22 mouse cellular contexts compared by ENCODE assay signal in the genomic region with DNA sequence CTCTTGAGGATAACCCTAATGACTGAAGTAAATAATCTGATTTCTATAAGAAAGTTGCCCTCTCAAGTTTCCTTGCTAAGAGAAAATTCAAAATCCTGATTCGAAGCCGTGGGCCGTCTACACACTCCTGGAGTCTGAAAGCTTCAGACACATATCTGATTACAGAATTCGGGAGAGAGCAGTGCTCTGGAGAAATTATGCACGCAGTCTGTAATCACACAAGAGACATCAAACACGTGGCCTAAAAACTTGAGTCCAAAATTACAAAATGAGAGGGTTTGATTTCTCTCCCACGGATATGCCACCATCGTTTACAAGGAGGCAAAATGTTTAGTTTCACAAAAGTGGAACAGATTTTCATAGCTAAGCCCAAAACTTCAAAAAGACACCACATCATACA. TPM values are rescaled to one million over a fixed set of nuclear protein-coding genes. Genes with fewer than 3 reads are reported as not detected.
A peak's percentile ranks its signal among the peaks of the same experiment; 100 is the strongest.
DNase-seq lines count a peak whose midpoint lies in the region; ATAC-seq lines count a peak whose summit lies in the region.
"Had no signal": no experiment of that assay in that cellular context is flagged by ENCODE, and none has a peak within 500 bp of the region (broad histone marks: within the 10 kb centered on the region; RNA-seq: fewer than 3 reads in every experiment).

No protein-coding gene starts in this region.

- no peak overlapping the region for H3K27ac ChIP-seq in embryonic facial prominence, embryonic 11.5 days (replicated peaks; ENCODE audit: low read depth, low read length)
- no peak overlapping the region; the same call in 1 of the 2 replicates for H3K27ac ChIP-seq in embryonic facial prominence, embryonic 10.5 days (replicated peaks)
- no peak overlapping the region for H3K27ac ChIP-seq in midbrain, embryonic 11.5 days (ENCODE audit: low read depth, low read length)
- H3K27ac ChIP-seq in midbrain, embryonic 15.5 days, result no peak overlapping the region
- 0 out of 2 replicates have a peak overlapping the region, but pooled peaks have one; percentile 12 for H3K27ac ChIP-seq in embryonic facial prominence, embryonic 15.5 days (replicated peaks)
- H3K27ac ChIP-seq: forebrain, embryonic 10.5 days; forebrain, embryonic 13.5 days; gastrocnemius, adult 2 months; hindbrain, embryonic 10.5 days; hindbrain, embryonic 13.5 days; intestine, embryonic 15.5 days had no signal

- WGBS in embryonic facial prominence, embryonic 11.5 days, result 35% methylated on average over 8 of the region's 8 CpGs
- WGBS in embryonic facial prominence, embryonic 10.5 days, result 67% methylated on average over 8 of the region's 8 CpGs
- WGBS in midbrain, embryonic 11.5 days, result 92% methylated on average over 8 of the region's 8 CpGs
- WGBS in midbrain, embryonic 15.5 days, result 83% methylated on average over 8 of the region's 8 CpGs
- 27% methylated on average over 8 of the region's 8 CpGs for WGBS in embryonic facial prominence, embryonic 15.5 days

- no peaks in the 10 kb centered on the region for H3K9me3 ChIP-seq in embryonic facial prominence, embryonic 11.5 days (replicated peaks; ENCODE audit: control insufficient read depth, low read length)
- H3K9me3 ChIP-seq in embryonic facial prominence, embryonic 10.5 days, result no peaks in the 10 kb centered on the region
- no peaks in the 10 kb centered on the region for H3K9me3 ChIP-seq in midbrain, embryonic 11.5 days (ENCODE audit: control insufficient read depth, low read length)
- H3K9me3 ChIP-seq in midbrain, embryonic 15.5 days, result no peaks in the 10 kb centered on the region
- H3K9me3 ChIP-seq in embryonic facial prominence, embryonic 15.5 days (replicated peaks), result no peaks in the 10 kb centered on the region
- H3K9me3 ChIP-seq: forebrain, embryonic 10.5 days; forebrain, embryonic 13.5 days; hindbrain, embryonic 10.5 days; hindbrain, embryonic 13.5 days; intestine, embryonic 15.5 days had no signal

- H3K4me1 ChIP-seq in embryonic facial prominence, embryonic 11.5 days (ENCODE audit: control insufficient read depth, insufficient read depth, low read length), result no peaks in the 10 kb centered on the region
- H3K4me1 ChIP-seq in embryonic facial prominence, embryonic 10.5 days, result peaks cover 21% of the 10 kb centered on the region
- no peaks in the 10 kb centered on the region for H3K4me1 ChIP-seq in midbrain, embryonic 11.5 days (ENCODE audit: control insufficient read depth, insufficient read depth, low read length)
- H3K4me1 ChIP-seq in midbrain, embryonic 15.5 days, result no peaks in the 10 kb centered on the region
- H3K4me1 ChIP-seq in embryonic facial prominence, embryonic 15.5 days, result no peaks in the 10 kb centered on the region
- H3K4me1 ChIP-seq: forebrain, embryonic 13.5 days; hindbrain, embryonic 13.5 days had no signal

- peak; percentile 73; the same call in 1 of the 2 replicates for ATAC-seq in embryonic facial prominence, embryonic 11.5 days (replicated peaks; ENCODE audit: insufficient number of reproducible peaks, low FRiP score, low TSS enrichment, low read depth)
- no peak for ATAC-seq in midbrain, embryonic 11.5 days (ENCODE audit: low FRiP score)
- no peak for ATAC-seq in midbrain, embryonic 15.5 days (replicated peaks)
- peak; percentile 73; the same call in 1 of the 2 replicates for ATAC-seq in embryonic facial prominence, embryonic 15.5 days (ENCODE audit: insufficient number of reproducible peaks, low FRiP score, low TSS enrichment, low read depth)
- ATAC-seq: activated CD4-positive, CD25-positive, alpha-beta regulatory T cell, adult 4 months; forebrain, embryonic 13.5 days; hindbrain, embryonic 16.5 days; intestine, embryonic 15.5 days had no signal

- peak; percentile 53 for DNase-seq in embryonic facial prominence, embryonic 11.5 days (ENCODE audit: low spot score)
- DNase-seq in embryonic facial prominence, embryonic 10.5 days (ENCODE audit: low spot score), result no peak
- DNase-seq in midbrain, embryonic 11.5 days (ENCODE audit: low spot score, missing footprints), result peak; percentile 82
- DNase-seq in layer of hippocampus, adult 11-12 months (ENCODE audit: low spot score), result no peak
- DNase-seq: adrenal gland, adult 8-10 months; adrenal gland, postnatal 25 days; cerebellum, adult 18-20 months; cerebellum, adult 9-10 months; cerebellum, postnatal 14 days; gastrocnemius, adult 2 months; gastrocnemius, postnatal 14 days; kidney, adult 11 months had no signal

- no peak overlapping the region for H3K4me2 ChIP-seq in embryonic facial prominence, embryonic 11.5 days (ENCODE audit: low read depth, low read length)
- no peak overlapping the region for H3K4me2 ChIP-seq in midbrain, embryonic 11.5 days
- H3K4me2 ChIP-seq in midbrain, embryonic 15.5 days, result no peak overlapping the region
- no peak overlapping the region for H3K4me2 ChIP-seq in embryonic facial prominence, embryonic 15.5 days (replicated peaks)
- H3K4me2 ChIP-seq: forebrain, embryonic 13.5 days; heart, embryonic 11.5 days; hindbrain, embryonic 13.5 days; intestine, embryonic 15.5 days had no signal

- no peaks in the 10 kb centered on the region for H3K27me3 ChIP-seq in embryonic facial prominence, embryonic 11.5 days (ENCODE audit: control insufficient read depth, insufficient read depth, low read length)
- no peaks in the 10 kb centered on the region; the same call in 1 of the 2 replicates for H3K27me3 ChIP-seq in embryonic facial prominence, embryonic 10.5 days (replicated peaks; ENCODE audit: low read depth, poor library complexity, severe bottlenecking)
- H3K27me3 ChIP-seq in midbrain, embryonic 11.5 days (ENCODE audit: control insufficient read depth, insufficient read depth, low read length), result no peaks in the 10 kb centered on the region
- H3K27me3 ChIP-seq in midbrain, embryonic 15.5 days (replicated peaks), result no peaks in the 10 kb centered on the region
- H3K27me3 ChIP-seq in embryonic facial prominence, embryonic 15.5 days, result no peaks in the 10 kb centered on the region
- H3K27me3 ChIP-seq: forebrain, embryonic 13.5 days; hindbrain, embryonic 13.5 days; intestine, embryonic 15.5 days had no signal

- no peaks in the 10 kb centered on the region for H3K36me3 ChIP-seq in embryonic facial prominence, embryonic 11.5 days (replicated peaks; ENCODE audit: control insufficient read depth, insufficient read depth, low read depth, low read length)
- no peaks in the 10 kb centered on the region for H3K36me3 ChIP-seq in embryonic facial prominence, embryonic 10.5 days (replicated peaks)
- H3K36me3 ChIP-seq in midbrain, embryonic 11.5 days (ENCODE audit: control insufficient read depth, insufficient read depth, low read length), result no peaks in the 10 kb centered on the region
- H3K36me3 ChIP-seq in midbrain, embryonic 15.5 days (replicated peaks), result no peaks in the 10 kb centered on the region
- no peaks in the 10 kb centered on the region for H3K36me3 ChIP-seq in embryonic facial prominence, embryonic 15.5 days
- H3K36me3 ChIP-seq: forebrain, embryonic 10.5 days; hindbrain, embryonic 10.5 days; hindbrain, embryonic 13.5 days; intestine, embryonic 15.5 days had no signal

- H3K9ac ChIP-seq in embryonic facial prominence, embryonic 11.5 days (replicated peaks; ENCODE audit: low read length), result no peak overlapping the region
- H3K9ac ChIP-seq in midbrain, embryonic 11.5 days (ENCODE audit: low read length), result no peak overlapping the region
- H3K9ac ChIP-seq in midbrain, embryonic 15.5 days, result no peak overlapping the region
- no peak overlapping the region for H3K9ac ChIP-seq in embryonic facial prominence, embryonic 15.5 days
- H3K9ac ChIP-seq: forebrain, embryonic 13.5 days; hindbrain, embryonic 13.5 days; intestine, embryonic 15.5 days had no signal

- no peak overlapping the region for H3K4me3 ChIP-seq in embryonic facial prominence, embryonic 11.5 days (ENCODE audit: low read depth, low read length)
- H3K4me3 ChIP-seq in embryonic facial prominence, embryonic 10.5 days, result no peak overlapping the region
- no peak overlapping the region for H3K4me3 ChIP-seq in midbrain, embryonic 11.5 days (ENCODE audit: low read depth, low read length)
- no peak overlapping the region for H3K4me3 ChIP-seq in midbrain, embryonic 15.5 days
- no peak overlapping the region for H3K4me3 ChIP-seq in embryonic facial prominence, embryonic 15.5 days (replicated peaks)
- H3K4me3 ChIP-seq: forebrain, embryonic 10.5 days; forebrain, embryonic 13.5 days; gastrocnemius, adult 2 months; hindbrain, embryonic 10.5 days; hindbrain, embryonic 13.5 days; intestine, embryonic 15.5 days had no signal

RNA-seq across cellular contexts. Expression of a gene that starts 29.3 kb away (rescaled TPM):
- 12.9 and 13.5 TPM in 2 replicates for polyA plus RNA-seq in embryonic facial prominence, embryonic 11.5 days (2014; fragmentation: Nextera tagmentation; extraction: Ambion mirVana)
- polyA plus RNA-seq in embryonic facial prominence, embryonic 10.5 days (2016; fragmentation: Nextera tagmentation; extraction: Ambion mirVana), result 7.8 and 7.9 TPM in 2 replicates
- 5.7 and 6.4 TPM in 2 replicates for polyA plus RNA-seq in midbrain, embryonic 11.5 days (2014; fragmentation: Nextera tagmentation; extraction: Ambion mirVana)
- polyA plus RNA-seq in midbrain, embryonic 15.5 days (2015; fragmentation: Nextera tagmentation; extraction: Ambion mirVana), result 5.1 and 6.1 TPM in 2 replicates
- 14.7 and 17.0 TPM in 2 replicates for polyA plus RNA-seq in embryonic facial prominence, embryonic 15.5 days (2015; fragmentation: Nextera tagmentation; extraction: Ambion mirVana)

Comparison
In these comparisons a context has a peak if more than half of its experiments do, and no peak if none do; other contexts are left out.
1. DNase-seq: peak in embryonic facial prominence, embryonic 11.5 days (single experiment) and midbrain, embryonic 11.5 days (single experiment); none in embryonic facial prominence, embryonic 10.5 days (single experiment) and layer of hippocampus, adult 11-12 months (single experiment).
2. ATAC-seq: peak in embryonic facial prominence, embryonic 11.5 days (single experiment) and embryonic facial prominence, embryonic 15.5 days (single experiment); none in midbrain, embryonic 11.5 days (single experiment) and midbrain, embryonic 15.5 days (single experiment).